Mouse (Mus musculus): ENCODE data around the gene Rnf223. TPM values are rescaled to one million over a fixed set of nuclear protein-coding genes. Genes with fewer than 3 reads are reported as not detected.
A peak's percentile ranks its signal among the peaks of the same experiment; 100 is the strongest.

The Rnf223 gene
- under 1 TPM in 1 of 2 experiments, not detected in 1; 0.11 TPM for total RNA-seq (2021)

GRCm38 (mm10) chr4:156130436-156130835 is at the start of gene Rnf223:
Gene Rnf223, plus strand, starts transcription at chr4:156130513.
- no peak for DNase-seq
- intact Hi-C loops (cut with DNase I): no loop called here

DNA sequence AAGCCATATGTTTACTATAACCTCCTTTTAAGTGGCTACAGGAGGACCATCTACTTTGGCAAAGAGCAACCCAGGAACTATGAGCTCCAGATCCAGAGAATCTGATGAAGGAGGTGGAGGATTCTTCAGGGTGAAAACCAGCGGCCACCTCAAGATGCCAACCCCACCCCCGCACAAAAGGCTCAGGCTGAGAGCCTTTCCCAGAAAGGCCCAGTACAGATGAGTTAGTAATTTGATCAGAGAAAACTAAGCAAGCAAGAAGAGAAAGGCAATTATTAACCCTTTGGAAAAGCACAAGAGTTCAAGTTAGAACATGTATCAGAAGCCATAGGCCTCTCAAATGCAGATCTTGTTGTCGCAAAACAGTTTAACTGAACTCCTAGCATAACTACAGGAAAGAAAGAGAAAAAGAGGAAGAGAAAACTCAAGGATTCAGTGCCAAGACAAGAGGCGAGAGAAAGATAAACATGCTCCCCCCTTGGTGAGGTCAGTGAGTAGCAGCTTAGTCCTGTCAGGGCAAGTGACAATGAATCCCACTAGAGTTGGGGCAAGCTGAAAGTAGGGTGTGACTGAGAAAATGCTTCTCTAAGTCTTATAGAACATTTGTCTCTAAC is 47.6 kb upstream of the Rnf223 start:
- no peak for DNase-seq

DNA sequence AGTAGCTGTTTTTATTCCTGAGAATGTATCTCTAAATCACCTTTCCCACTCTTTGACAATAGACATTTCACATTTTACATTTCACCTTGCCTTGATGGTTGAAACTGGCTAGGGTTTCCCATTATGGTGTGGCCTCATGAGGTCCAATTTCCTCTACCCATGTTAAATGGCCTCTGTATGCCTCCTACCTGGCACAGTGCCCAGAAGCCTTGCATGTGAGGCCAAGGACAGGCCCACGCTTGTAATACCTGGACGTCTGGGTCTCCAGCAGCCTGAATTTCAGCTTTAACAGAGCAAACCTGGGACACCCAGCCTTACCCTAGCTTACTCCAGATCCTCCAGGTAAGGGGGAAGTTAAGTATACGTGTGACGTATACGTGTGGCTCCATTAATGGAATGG is 47.0 kb upstream of the Rnf223 start:
- DNase-seq: peak in 1 of 2 experiments; percentile 11
- intact Hi-C loops (cut with DNase I): no loop called here

More for the DNA sequence above, 47.6 kb upstream of the Rnf223 start:
- intact Hi-C loops (cut with DNase I): no loop called here

GRCm38 (mm10) chr4:156084096-156084879 is 46.0 kb upstream of the Rnf223 start:
- intact Hi-C loops (cut with DNase I): no loop called here
- DNase-seq: no peak

DNA sequence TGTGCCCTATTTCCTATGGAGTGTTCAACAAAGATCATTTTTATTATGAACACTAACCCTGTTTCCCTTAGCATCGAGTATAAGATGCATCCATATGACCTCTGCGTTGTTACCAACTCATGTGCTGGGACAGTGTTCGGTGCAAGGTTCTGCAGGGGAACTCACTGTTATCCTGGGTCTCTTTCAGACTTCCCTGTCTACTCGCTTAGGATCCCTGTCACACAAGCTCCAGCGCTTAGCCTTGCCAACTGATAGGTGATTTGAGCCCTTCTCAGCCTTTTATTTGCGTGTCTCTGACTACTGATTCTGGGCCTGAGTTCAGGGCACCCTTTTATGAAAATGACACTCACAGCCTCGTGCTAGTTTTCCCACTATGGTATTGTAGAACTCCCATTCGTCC is 45.1 kb upstream of the Rnf223 start:
- intact Hi-C loops (cut with DNase I): no loop called here
- no peak for DNase-seq

DNA sequence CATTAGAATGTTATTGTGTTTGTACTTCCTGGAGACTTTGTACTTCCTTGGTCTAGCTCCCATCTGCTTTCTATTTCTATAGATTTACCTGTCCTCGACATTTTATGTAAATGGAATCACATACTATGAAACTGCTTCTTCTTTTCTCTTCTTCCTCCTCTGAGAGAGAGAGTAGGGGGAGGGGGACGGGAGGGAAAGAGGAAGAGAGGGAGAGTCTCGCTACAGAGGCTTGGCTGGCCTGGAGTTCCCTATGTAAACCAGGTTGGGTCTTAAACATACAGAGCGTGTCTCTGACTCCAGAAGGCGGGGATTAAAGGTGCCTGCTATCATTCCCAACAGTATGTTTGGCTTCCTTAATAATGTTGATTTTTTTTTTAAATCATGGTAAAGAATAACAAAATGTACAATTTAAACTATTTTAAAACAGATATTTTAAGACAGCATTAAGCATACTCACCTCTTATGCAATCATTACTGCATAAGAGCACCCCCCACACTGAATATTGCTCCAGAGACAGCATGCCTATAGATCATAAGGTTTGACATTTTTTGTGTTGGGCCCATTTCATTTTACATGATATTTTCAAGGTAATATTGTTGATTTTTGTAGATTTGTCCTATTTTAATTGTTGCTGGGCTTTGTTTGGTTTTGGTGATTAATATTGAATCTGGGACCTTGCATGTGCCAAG is 42.8 kb upstream of the Rnf223 start:
- intact Hi-C loops (cut with DNase I): no loop called here
- no peak for DNase-seq

DNA sequence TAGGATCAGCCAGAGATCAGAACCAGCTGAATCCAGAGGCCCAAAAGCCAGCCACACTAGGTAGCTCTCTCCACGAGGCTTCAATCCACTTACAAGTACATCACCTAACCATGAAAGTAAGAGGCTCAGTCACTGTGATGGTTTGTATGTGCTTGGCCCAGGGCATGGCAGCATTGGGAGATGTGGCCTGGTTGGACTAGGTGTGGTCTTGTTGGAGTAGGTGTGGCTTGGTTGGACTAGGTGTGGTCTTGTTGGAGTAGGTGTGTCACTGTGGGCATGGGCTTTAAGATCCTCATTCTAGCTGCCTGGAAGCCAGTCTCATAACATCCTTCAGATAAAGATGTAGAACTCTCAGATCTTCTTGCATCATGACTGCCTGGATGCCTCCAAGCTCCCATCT is 39.1 kb upstream of the Rnf223 start:
- DNase-seq: no peak
- intact Hi-C loops (cut with DNase I): no loop called here

- no peak for DNase-seq
- intact Hi-C loops (cut with DNase I): no loop called here
Measured at GRCm38 (mm10) chr4:156092765-156093164, 37.5 kb upstream of the Rnf223 start.

DNA sequence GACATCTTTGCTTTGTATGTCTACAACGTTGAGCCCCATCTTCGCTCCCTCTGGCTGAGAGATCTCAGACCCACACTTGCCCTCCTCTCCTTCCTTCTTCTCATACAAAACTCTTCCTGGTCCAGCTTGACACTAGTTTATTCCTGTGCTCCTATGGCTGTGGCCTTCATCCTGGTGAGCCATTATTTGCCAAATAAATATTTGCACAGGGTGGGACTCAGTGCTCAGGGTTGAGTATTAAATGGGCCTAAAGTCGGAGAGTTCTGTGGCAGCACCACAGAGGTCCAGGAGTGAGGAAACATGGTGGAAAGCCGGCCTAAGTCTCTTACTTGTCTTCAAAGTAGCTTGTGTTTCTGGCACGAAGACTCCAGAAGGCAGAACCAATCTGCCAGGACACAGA is 36.6 kb upstream of the Rnf223 start:
- intact Hi-C loops (cut with DNase I): no loop called here
- no peak for DNase-seq

- intact Hi-C loops (cut with DNase I): no loop called here
- no peak for DNase-seq
Measured at GRCm38 (mm10) chr4:156096191-156096590, 34.1 kb upstream of the Rnf223 start.

DNA sequence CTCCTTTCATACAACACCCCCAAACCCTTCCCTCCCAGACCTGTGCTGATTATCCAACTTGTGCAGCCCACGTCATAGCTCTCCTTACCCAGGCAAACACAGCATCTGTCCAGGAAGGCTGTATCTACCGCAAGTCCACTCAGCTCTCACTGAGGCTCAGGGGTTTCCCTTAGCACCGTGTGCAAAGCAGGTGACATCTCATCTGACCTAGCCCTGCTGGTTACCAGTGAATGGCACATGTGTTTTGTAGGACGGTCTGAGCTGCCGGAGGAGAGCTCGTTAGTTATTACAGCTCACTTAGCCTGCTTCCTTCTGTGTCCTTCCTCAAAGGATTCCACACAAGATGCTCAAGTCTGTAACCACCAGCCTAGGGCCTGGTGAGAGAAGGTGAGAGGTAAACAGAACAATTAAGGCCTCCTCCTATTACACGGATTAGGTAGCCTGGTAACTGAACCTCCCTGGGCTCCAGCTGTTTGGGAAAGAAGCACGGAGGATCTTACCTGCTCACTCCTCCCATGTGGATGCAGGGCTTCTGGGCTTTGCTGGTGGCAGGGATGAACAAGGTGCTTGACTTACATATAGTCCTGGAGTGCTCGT is 32.4 kb upstream of the Rnf223 start:
- intact Hi-C loops (cut with DNase I): no loop called here
- no peak for DNase-seq

DNA sequence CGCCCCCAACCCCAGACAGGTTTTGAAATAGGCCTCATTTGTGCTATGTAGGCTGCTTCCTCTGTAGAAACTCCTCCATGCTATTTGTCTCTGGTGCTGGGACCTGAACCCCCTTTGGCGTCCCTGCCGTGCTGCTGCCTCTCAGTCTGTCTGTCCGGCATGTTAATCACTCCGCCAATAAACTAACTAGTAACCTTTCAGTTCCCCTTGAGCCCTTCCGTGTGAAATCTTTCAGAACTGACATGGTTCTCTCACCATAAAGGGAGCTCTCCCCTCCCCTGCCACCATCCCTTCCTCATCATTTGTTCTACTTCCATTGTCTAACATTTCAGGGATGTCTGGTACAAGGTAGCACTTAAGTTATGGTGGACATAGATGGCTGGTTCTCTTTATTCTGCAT is 30.9 kb upstream of the Rnf223 start:
- intact Hi-C loops (cut with DNase I): no loop called here
- no peak for DNase-seq

GRCm38 (mm10) chr4:156100501-156100900 is 29.8 kb upstream of the Rnf223 start:
- intact Hi-C loops (cut with DNase I): loop anchor here (5.0 to 10.0 kb wide), 2 partner anchors 68 to 266 kb away; partner anchors contain the start of genes Aurkaip1 and Mxra8
- DNase-seq: no peak

DNA sequence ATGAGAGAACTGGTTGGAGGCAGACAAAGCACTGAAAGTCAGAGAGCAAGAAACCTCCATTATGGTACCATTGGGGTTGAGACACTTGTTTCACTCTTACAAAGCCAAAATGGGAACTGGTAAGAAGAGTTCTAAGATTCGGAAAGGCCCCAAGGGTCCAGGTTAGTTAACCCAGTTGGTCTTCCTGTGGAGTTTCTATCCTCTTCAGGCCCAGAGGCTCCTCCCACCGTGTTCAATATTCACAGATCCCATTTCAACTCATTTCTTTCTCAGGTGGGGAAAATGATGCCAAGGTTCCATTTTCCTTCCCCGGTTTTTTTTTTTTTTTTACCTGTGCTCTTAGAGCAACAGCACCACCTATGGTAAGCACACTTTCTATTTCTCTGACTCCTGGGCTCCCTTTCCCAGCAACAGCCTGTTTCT is 28.8 kb upstream of the Rnf223 start:
- intact Hi-C loops (cut with DNase I): loop anchor here (5.0 to 10.0 kb wide), 2 partner anchors 69 to 267 kb away; partner anchors contain the start of genes Aurkaip1 and Mxra8
- no peak for DNase-seq

DNA sequence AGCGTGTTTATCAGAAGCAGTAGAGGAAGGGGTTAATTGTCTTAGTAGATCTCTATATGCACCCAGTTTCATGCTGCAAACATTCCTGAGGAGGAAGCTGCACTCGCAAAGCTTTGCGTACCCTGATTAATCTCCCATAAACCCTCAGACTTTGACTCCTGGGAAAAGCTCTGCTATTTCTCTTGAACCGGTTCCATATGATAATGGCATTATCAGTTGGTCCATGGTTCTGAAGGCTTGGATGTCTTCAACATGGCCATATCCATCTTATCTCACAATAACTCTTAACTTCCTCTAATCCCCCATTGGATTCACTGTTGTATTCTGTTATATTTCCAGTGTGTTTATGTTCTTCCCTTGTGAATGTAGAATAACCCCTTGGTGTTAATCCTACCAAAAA is 27.0 kb upstream of the Rnf223 start:
- intact Hi-C loops (cut with DNase I): loop anchor here (2.0 to 10.0 kb wide), 3 partner anchors 71 to 269 kb away; partner anchors contain the start of genes Aurkaip1 and Mxra8
- DNase-seq: no peak

DNA sequence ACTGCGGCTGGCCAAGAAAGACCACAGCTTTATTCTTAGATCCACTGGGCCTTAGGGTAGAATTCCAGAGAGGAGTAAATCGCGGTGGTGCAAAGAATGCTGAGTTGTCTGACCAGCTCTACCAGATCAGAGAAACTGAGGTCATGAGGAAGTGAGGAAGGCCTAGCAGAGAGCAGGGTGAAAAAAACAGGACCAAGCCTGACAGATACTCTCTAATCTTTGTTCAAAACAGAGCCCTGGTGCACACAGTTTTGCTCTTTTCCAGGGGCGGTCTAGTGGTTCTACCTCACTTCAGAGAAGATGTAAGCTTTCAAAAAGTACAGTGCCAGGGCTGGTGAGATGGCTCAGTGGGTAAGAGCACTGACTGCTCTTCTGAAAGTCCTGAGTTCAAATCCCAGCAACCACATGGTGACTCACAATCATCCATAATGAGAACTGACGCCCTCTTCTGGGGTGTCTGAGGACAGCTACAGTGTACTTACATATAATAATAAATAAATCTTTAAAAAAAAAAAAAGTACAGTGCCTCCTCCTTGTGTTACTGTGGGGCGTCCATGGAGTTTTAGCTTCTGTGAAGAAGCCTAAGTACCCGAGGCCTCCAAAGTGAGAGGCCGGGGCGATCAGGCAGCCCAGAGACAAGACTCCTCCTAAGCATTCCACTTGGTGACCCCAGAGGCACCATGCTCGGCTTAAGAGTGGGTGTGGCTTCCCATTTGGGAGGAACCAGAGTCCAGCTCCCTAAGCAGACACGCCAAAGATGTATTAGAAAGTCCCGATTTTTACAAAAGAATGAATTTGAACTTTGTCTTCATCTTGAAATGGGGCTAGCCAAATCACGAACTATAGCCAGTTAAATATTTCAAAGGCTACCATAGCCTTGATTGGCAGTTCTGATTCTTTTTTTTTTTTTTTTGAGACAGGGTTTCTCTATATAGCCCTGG is 21.4 kb upstream of the Rnf223 start:
- DNase-seq: peak; percentile 41 to 49
- intact Hi-C loops (cut with DNase I): loop anchor here (2.0 to 10.0 kb wide), 2 partner anchors 126 to 274 kb away; partner anchors contain the start of genes Aurkaip1, Mxra8 and Plekhn1

- DNase-seq: peak; percentile 95
- intact Hi-C loops (cut with DNase I): loop anchor here (2.0 to 10.0 kb wide), 4 partner anchors 83 to 275 kb away; partner anchors contain the start of genes Aurkaip1, B3galt6, Mxra8 and Plekhn1
Measured at GRCm38 (mm10) chr4:156109570-156110331, 20.6 kb upstream of the Rnf223 start, which contains the start of gene 9430015G10Rik. Gene 9430015G10Rik, plus strand, starts transcription at chr4:156109982.

- intact Hi-C loops (cut with DNase I): no loop called here
- no peak for DNase-seq
Measured at GRCm38 (mm10) chr4:156124077-156124476, 6.2 kb upstream of the Rnf223 start.

DNA sequence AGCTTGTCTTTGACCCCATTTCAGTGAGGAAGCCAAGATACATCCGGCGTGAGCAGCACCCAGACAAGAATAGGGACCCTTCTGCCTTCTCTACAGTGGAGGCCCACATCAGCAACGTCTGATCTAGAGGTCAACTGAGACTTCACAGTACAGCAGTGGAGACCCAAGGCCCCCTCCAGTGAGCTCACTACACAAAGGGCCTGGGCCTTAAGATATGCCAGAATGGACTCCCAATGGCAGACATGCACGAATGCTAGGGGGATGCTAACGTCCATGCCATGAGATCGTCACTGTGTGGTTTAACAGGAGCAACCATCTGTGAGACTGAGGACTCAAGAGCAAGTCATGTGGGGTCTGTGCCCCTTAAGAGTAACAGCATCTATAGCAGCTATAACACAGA is 4.9 kb upstream of the Rnf223 start:
- DNase-seq: no peak
- intact Hi-C loops (cut with DNase I): no loop called here

Measured in heart, postnatal 36 days (tissue).